Mouse (Mus musculus) layer of hippocampus, postnatal 36 days (tissue): Measurements from ENCODE around the gene Psmc3ip. TPM values are rescaled to one million over a fixed set of nuclear protein-coding genes. Genes with fewer than 3 reads are reported as not detected.

Source experiments
- DNase-seq, 2 experiments: peaks; one replicate each; pipeline ENCODE4 v3.0.0; 2022
- total RNA-seq, 2 experiments: library from RNA; stranded (reverse); gene quantifications; 2 replicates each; pipeline ENCODE4 v1.2.3; 2021

Psmc3ip gene
- total RNA-seq, 2 experiments from 2014 or later = 3.6 to 3.9 TPM

DNA sequence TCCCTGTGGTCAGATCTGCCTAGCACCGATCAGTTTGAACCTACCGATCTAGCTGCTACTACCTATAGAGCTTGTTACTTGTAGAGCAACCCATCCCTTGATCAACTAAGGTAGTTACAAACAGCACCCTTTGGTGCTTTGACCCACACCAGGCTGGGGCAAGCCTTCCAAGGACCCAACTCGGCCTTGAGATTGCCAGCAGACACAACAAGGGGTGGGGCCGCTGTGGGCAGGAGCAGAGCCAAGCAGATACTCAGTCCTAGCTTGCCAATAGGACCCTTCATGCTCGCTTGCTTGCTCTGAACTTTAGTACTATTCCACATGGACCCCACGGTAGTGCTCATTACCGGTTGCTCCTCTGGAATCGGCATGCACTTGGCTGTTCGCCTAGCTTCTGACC is 17.1 kb downstream of the Psmc3ip start, which contains the start of gene Hsd17b1:
Gene Hsd17b1, plus strand, starts transcription at position 291 of the 400 bp plus-strand sequence.
- DNase-seq = no peak

DNA sequence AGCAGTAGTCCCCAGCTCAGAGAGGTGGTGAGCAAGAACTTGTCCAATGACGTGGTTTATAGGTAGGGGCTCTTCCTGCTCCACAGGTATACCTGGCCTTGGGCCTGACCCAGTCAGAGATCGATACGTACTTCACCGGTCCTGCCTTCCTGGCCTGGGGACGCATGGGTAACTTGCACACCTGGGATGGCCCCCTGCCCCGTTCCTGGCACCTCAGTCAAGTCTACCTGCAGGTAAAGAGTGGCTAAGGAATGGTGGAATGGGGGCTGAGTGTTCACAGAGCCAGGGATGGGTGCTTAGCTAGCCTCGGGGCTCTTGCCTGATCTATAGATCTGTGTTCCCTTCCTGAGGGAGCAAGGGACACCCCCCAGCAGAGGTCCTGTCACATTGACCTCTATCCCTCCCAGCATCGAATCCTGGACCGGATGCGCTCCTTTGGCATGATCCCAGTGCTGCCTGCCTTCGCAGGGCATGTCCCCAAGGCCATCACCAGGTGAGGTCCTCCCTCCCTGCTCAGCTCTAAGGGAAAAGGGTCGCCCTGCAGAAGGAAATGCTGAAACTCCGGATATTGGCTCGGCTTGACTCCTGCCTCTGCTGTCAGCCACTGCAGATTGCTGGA is 23.3 kb downstream of the Psmc3ip start:
- no peak for DNase-seq

DNA sequence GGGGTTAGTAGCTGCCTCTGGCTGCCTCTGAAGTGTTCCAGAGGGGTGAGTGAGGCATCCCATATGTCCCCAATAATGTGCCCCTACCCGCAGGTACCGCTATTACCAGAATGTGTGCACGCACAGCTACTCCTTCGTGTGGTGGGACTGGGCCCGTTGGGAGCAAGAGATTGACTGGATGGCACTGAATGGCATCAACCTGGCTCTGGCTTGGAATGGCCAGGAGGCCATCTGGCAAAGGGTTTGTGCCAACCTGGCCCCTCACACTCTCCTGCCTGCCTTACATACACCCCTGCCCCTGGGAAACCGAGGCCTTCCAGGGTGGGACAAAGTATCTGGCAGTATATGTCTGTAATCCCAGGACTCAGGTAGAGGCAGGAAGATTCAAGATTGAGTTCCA is 24.2 kb downstream of the Psmc3ip start:
- DNase-seq = no peak

DNA sequence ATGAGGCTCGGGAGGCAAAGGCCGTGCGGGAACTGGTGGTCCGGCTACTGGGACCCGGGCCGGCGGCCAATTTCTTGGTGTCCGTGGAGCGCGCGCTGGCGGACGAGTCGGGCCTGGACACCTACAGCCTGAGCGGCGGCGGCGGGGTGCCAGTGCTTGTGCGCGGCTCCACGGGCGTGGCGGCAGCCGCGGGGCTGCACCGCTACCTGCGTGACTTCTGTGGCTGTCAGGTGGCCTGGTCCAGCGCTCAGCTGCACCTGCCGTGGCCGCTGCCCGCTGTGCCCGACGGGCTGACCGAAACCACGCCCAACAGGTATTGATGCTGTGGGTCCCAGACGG is 25.1 kb downstream of the Psmc3ip start:
- DNase-seq = no peak

DNA sequence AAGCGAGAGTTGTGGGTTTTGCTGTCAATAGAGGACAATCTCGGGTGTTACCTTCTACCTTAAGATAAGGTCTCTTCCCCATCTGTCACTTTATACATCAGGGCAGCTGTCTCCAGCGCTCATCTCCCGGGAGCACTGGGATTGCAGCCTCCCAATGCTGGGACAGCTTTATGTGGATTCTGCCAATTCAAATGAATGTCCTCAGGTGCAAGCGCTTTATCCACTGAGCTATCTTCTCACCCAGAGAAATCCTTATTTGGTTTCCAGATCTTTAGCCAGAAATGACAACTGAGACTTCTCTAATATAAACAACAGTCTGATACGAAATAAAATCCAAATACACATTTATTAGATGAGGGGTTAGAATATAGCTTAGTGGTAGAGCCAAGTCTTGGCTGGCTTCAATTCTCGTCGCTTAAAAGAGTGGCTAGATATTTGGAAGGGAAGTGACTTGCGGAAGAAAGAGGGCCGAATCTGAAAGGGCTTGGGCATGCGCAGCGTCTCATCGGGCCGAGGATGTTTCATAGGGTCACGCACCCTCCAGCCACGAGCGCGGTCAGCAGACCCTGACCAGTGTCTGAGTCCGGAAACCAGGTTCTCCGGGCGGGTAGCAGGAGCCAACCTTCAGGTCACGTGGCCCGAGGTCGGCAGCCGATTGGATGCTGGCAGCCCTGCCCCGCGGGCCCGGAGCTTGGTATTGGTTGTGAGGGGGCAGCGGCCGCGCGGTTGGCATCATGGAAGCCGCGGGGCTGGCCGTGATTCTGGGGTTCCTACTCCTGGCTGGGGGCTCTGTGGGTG is 25.6 kb downstream of the Psmc3ip start, which contains the start of gene Naglu:
Gene Naglu, plus strand, starts transcription at position 622 of the 798 bp plus-strand sequence.
- peak; percentile 92 to 94 for DNase-seq

DNA sequence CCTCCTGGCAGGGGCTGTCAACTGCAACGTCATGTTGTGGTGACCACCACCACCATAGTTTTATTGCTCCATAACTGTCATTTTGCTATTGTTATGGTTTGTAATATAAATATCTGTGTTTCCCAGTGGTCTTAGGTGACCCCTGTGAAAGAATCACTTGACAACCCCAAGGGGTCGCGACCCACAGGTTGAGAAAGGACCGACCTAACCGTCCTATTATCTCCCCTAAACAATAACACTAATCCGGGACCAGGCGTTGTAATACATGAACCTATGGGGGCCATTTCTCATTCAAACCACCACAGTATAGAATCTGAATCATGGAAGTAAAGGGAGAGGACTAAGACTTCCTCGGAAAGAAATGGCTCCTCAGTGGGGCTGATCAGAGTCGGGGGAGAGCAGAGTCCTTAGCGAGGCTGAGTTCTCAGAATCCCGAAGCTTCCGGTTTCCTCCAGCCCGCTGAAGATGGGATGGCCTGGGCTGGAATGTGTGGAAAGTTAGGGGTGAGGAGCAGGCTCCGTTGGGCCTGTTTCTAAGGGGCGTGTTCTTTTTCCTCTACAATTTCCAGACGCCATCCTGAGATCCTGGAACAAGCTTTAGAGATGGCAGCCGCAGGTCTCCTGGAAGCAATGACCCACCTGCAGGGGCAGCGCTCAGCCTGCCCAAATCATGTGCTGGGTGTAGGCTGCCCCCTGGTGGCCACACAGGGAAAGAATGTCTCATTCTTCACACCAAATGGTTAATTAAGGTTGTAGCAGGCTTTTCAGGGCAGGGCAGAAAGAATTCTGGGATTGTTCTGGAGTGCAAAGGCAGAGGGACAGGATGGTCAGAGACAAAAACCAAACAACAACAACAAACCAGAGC is 28.5 kb downstream of the Psmc3ip start:
- peak; percentile 69 for DNase-seq

DNA sequence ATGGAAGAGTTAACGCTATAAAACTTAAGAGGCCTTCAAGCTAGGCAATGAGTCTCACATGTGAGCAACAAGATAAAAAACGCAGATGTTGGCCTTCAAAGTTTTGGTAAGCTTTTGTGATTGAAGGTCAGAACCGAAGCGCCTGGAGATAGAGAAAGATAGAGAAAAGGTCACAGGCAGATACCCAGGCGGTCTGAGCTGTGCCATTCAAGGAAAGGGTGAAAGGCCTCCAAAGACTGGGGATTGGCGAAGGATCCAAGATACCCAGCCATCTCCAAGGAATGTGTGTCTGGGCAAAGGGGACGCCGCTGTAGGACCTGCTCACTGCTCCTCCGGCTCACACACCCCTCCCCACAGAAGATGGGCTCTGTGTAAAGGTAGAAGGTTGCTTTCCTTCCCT is 30.2 kb downstream of the Psmc3ip start:
- no peak for DNase-seq

DNA sequence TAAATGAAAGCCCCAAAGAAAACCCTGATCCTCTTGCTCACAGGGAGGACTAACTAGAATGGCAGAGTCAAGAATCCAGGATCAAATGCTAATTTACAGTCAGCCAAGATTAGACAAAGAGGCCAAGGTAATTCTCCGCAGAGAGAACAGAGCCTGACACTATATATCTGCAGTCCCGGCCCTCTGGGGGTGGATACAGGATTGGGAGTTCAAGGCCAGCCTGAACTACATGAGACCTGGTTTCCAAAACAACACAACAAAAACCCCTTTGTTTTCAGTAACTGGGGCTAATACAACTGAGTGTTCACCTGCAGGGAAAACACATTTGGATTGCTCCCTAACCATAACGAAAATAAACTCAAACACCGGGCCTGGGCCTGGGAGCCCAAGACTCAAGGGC is 30.8 kb downstream of the Psmc3ip start:
- DNase-seq = no peak

DNA sequence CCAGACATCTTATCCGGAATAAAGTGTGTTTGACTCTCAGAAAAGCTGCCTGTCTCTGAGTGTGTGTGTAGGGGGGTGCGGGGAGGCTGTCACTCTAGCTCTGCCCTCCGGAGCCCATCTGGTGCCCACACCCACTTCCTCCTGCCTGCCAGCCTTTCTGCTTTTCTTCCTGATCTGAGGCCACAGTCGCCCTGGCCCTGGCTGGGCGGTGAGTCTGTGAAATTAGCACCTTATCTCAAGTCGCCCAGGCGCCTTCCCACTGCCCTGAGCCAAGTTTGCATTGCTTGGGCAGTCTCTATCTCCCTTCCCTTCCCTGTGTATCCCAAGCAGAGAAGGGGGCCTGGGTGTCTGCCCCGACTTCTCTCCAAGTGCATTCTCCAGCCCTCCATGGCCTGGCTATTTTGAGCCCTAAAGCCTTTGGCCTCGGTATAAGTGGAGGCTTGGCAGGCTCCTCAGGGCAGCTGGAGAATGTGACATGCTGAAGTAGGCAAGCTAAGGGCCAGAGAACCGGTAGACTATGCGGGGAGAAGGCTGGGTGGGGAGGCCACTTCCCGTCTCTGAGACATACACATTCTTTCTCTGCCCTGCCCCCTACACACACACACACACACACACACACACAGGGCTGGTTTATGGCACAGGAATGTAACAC is 31.4 kb downstream of the Psmc3ip start:
- peak in 1 of 2 experiments; percentile 63 for DNase-seq

DNA sequence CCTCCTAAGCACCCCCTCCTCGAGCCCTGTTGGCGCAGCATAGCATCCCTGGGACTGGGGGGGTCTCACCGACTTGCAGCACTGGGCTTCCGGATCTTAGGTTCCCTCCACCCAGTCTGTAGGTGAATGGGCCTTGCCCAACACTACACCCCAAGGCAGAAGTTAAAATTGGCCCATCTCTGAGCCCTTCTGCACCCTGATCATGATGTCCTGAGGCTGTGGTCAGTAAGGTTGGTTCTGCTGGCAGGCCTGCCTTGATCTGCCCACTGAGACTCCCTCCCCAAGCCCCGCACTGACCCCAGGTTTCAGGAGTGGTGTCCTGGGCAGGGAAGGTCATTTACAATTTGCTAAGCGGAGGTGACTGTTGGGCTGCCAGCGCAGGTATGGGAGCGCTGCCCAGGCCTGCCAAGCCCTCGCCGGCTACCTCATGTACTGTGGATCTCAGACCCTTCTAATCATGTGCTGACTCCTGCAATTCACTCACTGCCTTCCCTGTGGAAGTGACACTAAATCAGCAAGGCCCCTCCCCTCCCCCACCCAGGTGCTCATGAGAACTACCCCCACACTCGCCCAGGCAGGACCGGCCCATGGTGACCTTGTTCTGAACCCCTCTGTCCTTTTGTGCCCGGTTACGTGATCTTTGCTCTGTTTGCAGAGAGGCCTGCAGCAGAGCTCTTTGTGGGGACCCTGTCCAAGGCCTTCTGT is 32.1 kb downstream of the Psmc3ip start:
- DNase-seq = no peak

DNA sequence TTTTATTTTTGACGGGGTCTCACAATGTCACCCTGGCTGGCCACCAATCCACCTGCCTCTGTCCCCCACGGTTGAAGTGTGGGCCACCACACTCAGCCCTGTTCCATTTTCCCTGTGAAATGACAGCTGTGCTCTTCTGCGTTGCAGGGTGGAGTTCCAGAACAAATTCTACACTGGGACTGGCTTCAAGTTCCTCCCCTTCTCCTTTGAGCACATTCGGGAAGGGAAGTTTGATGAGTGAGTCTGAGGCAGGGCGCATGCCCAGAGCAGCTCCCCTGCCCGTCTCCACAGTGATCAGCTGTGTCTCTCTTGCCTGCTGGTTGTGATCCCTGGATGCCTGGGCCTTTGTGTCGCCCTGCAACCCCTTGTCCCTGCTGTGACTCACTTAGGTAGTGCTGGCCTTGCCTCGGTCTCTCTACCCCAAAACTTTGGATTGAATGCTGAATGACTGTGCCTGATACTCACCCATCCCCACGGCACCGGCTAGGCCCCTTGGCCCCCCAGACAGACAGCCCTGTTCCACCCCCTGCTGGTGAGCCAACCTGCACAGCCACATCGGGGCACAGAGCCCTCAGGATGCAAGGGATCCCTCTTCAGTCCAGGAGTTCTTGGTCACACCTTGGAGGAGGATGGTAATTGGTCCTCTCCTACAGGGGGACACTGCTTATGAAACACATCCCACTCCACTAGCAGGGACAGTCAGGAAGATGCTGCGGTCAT is 32.9 kb downstream of the Psmc3ip start:
- DNase-seq = peak; percentile 70 to 72

DNA sequence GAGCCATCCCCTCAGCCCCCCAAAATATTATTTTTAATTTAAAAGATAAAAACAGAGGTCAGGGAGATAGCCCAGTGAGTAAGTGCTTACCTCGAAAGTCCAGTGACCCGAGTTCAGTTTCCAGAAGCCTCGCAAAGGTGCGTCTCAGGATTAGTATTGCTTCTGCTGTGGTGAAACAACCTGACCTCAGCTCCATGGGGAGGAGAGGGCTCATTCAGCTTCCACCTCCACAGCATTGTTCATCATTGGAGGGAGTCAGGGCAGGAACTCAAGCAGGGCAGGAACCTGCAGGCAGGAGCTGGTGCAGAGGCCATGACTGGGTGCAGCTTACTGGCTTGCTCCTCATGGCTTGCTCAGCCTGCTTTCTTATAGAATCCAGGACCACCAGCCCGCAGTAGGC is 34.2 kb downstream of the Psmc3ip start:
- no peak for DNase-seq

DNA sequence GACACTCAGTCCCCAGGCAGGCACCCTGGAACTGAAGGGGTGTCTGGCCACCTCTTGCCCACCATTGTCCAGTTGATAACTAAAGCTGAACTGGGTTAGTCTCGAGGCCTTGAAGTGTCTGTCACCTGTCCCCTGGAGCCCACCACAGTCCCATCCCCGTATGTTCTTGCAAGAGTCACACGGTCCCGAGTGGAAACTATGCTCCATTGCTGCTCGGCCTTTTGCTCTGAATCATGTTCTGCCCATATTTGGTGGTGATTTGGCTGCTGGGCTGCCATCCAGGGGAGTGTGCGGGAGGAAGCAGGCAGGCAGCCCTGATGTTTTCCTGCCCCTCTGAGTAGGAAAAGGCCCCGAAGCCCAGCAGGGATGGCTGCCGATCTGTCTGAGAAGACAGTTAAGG is 35.1 kb downstream of the Psmc3ip start:
- DNase-seq = peak; percentile 55 to 62

DNA sequence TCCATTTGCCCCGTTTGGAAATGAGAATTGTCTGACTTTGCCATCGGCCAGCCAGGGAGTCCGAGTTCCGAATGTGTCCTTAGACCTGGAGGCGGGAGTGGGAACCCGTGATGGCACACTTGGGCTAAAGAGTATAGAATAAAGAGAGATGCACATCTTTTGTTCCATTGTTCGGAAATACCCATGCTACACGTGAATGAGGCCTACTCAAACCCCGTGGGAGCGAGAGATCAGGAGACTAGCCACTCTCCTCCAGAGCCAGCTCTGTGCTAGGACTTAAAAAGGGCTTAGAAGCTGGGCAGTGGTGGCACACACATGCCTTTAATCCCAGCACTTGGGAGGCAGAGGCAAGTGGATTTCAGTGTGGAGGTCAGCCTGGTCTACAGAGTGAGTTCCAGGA is 35.8 kb downstream of the Psmc3ip start:
- DNase-seq = no peak

DNA sequence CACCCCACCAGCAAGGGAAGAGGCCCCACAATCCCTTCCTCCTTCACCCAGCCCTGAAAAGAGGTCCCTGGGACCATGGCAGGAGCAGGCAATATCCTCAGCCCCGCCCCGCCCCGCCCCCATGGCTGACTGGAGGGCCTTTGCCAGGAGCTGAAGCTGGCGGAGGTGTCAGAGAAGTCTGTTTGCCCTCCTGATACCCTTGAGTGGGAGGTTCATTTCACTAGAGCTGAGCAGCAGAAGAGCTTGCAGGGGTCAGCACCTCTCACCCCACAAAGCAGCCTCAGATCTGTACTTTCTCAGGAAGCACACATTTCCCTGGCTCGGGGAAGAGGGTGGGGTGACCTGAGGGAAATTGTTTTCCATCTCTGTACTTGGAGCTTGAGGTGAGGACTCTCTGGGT is 36.5 kb downstream of the Psmc3ip start:
- no peak for DNase-seq

DNA sequence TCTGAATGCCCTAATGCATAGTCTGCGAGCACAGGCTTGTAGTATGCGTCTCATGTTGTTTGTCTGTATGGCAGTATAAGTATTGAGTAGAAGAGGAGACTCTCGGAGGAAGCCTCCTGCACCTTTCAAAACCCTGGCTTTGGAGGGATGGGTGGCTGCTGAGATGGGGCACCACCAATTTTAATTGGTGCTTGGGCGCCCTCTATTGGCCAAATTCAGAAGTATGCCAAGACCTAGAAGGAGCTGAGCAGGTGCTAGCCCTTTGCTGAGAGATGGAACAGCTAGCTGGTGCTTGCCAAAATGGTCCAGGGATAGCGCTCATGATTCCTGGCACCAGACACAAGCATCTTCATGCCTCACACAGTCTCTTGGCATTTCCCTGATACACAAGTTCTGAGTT is 37.4 kb downstream of the Psmc3ip start:
- peak; percentile 76 for DNase-seq

DNA sequence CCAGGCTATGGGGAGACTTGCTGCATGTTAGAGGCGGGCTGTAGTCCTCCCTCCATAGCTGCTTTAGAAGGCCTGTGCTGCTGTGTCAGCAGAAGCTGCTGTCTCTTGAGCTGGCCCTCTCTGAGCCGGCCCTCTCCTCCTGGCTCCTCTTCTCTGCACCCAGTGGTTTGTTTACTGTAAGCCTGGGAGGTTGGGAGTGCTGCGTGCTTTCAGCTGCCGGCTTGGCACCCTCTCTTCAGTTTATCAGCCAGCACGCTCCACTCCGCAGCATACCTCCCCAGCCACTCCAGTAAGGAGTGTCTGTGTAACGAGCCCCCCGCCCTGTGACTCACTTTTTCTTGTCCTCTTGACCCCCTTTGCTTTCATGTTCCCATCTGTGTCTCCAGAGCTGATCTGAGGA is 38.4 kb downstream of the Psmc3ip start:
- DNase-seq = peak in 1 of 2 experiments; percentile 33

DNA sequence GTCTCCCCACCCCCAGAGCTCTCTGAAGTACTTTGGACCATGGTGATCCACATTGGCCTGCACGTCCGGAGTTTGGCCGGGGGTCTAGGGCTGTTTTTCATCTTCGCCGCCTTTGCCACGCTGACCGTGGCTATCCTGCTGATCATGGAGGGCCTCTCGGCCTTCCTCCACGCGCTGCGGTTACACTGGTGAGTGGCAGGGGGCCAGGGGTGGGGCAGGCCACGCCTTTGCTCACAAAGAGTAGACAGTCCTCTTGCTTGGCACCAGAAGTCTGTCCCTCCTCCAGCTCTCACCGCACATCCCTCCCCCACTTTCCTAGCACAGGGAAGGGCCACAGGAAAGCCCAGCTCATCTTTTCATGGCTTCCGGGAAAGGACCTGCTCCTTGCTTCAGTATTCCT is 39.8 kb downstream of the Psmc3ip start:
- no peak for DNase-seq

DNA sequence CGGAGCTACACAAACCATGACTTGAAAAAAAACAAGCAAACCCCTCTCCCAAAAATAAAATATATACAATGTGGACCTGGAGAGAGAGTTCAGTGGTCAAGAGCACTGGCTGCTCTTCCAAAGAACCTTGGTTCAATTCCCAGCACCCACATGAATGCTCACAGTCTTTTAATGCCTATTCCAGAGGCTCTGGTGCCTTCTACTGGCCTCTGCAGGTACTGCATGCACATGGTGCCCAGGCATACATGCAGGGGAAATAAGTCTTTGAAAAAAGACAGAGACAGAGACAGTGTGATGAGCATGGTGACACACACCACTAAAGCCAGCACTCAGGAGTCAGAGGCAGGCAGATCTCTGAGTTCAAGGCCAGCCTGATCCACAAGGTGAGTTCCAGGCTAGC is 41.3 kb downstream of the Psmc3ip start:
- DNase-seq = no peak

DNA sequence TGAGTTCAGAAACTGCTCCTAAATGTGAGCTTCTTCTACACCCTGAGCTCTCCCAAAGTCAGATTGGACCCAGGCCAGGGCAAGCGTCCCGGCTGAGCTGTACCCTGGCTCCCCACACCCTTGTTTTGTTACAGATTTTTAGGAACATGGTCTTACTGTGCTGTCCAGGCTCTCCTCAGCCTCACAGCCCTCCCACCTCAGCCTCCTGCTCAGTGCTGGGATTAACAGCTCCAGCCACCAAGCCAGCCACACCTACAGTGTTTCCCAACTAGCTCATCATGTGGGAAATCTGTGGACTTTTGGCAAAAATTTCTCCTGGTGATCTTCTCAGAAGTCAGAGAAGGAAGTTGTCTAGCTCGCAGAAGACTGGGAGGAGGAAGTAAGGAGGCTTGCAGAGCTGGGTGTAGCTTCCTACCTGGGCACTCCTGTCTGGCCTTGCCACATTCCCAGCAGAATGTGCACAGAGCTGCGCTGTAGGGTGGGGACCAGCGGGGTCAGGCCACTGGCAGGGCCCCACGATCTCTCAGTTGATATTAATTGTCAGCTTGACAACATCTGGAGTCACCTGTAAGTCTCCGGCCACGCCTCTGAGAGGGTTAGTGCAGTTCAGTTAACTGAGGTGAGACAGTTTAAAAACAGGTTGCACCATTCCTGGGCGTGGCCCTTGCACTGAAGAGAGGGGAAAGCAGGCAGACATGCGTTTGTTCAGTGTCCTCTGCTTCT is 42.3 kb downstream of the Psmc3ip start:
- no peak for DNase-seq

DNA sequence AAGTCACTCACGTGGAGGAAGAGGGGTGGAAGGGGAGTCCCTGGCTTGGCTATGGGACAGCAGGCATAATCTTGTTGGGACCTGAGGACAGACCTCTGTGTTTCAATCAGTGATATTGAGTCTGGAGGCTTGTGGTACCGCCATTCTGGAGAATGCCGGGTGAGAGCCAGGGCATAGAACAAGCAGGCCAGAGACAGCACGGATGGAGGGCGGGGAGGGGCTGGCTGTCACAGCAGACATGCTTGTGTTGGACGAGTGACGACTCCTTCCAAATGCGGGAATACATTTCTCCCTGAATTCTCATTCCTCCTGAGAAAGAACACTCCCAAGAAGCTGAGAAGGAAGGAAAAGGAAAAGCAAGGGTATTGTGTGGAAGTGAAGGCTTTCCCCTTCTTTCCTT is 43.6 kb downstream of the Psmc3ip start:
- no peak for DNase-seq
